Mouse (Mus musculus): ENCODE measurements at regions not wholly inside any gene's neighbourhood (a gene's known extent, or its start where the extent isn't known, plus 50 kb on each side); places are given as distances from the start of the nearest gene placed in this dataset.

DNA sequence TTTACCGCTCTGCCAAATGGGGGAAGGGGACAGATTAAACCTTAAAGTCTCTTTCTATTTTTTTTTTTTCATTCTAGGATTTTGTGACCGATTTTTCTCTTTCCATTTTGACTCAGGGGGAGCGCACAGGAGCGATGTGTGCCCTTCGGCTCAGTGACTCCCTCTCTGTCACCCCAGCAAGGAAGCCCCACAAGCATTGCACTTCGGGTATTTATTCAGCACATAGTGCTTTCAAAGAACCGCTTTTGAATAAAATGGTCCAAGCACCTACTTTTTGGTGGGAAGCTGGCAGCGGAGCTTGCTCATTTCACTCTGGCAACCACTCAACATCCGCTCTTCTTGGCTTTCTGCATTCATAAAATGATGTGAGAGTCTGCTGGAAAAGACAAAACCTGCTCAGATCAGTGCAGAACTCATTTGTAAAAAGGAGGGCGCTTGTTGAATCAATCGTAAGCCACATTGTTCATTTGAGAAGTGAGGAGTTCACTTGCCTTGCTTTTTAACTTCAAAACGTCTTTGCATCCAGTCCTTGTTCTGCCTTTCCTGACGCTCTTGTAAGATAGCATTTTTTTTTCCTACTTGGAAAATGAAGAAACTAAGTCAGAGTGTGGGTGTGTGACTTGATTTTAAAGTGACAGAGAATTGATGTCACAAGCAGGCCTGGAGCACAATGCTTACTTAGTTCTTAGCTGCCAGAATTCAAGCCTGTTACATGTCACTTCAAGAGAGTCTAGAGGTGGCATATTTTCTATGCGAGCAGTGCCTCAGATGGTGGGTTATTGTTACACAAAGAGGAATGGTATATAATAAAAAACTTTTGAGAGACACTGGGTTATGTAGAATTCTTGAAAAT is 347.1 kb upstream of the Slc24a5 start:
- Histone ChIP-seq H3K79me2 (ENCODE audit: control insufficient read depth, insufficient read depth, low read length, poor library complexity) (no peaks in the 10 kb centered on the region), H3K27me3 (ENCODE audit: control insufficient read depth in 1 of 2, insufficient read depth in 2 of 2, low read length in 2 of 2) (no peaks in the 10 kb centered on the region), H3K4me3 (ENCODE audit: control insufficient read depth in 1 of 2, insufficient read depth in 1 of 2, low read depth in 2 of 2, low read length in 2 of 2) (no peak overlapping the region), H3K9ac (ENCODE audit: control insufficient read depth, low read depth, low read length, poor library complexity, severe bottlenecking) (no peak overlapping the region), H3K9me3 (replicated peaks; ENCODE audit: insufficient read depth, low read length) (no peaks in the 10 kb centered on the region), H3K4me1 (ENCODE audit: control insufficient read depth in 1 of 2, insufficient read depth in 2 of 2, low read length in 2 of 2) (no peaks in the 10 kb centered on the region), H3K27ac (ENCODE audit: control insufficient read depth, low read depth, low read length) (no peak overlapping the region), H3K36me3 (ENCODE audit: control insufficient read depth in 1 of 2, insufficient read depth in 2 of 2, low read length in 2 of 2) (no peaks in the 10 kb centered on the region)
- no peak for TF ChIP-seq MYB (IDR thresholded peaks at IDR 0.05; ENCODE audit: low read depth, low read length)
- TF ChIP-seq JUND (IDR thresholded peaks at IDR 0.05; ENCODE audit: low read depth, low read length): no peak
- no peak for TF ChIP-seq RCOR1 (IDR thresholded peaks at IDR 0.05; ENCODE audit: low read depth, low read length)
- TF ChIP-seq TBP (IDR thresholded peaks at IDR 0.05; ENCODE audit: low read depth, low read length): no peak
- TF ChIP-seq MAZ (IDR thresholded peaks at IDR 0.05; ENCODE audit: low read depth, low read length): no peak
- no peak for TF ChIP-seq TAL1 (IDR thresholded peaks at IDR 0.05; ENCODE audit: low read length)
- no peak for TF ChIP-seq CHD2 (IDR thresholded peaks at IDR 0.05; ENCODE audit: low read length)
- no peak for DNase-seq (ENCODE audit: low read depth, low spot score)

GRCm38 (mm10) chr2:124724171-124724570 is 343.8 kb upstream of the Slc24a5 start:
- no peaks in the 10 kb centered on the region for H3K79me2 ChIP-seq (ENCODE audit: control insufficient read depth, insufficient read depth, low read length, poor library complexity)
- DNase-seq (ENCODE audit: low read depth, low spot score): no peak
- H3K36me3 ChIP-seq (ENCODE audit: control insufficient read depth in 1 of 2, insufficient read depth in 2 of 2, low read length in 2 of 2): no peaks in the 10 kb centered on the region
- H3K27me3 ChIP-seq (ENCODE audit: control insufficient read depth in 1 of 2, insufficient read depth in 2 of 2, low read length in 2 of 2): no peaks in the 10 kb centered on the region
- H3K9ac ChIP-seq (ENCODE audit: control insufficient read depth, low read depth, low read length, poor library complexity, severe bottlenecking): no peak overlapping the region
- H3K9me3 ChIP-seq (replicated peaks; ENCODE audit: insufficient read depth, low read length): no peaks in the 10 kb centered on the region
- TF ChIP-seq SIN3A (IDR thresholded peaks at IDR 0.05; ENCODE audit: low read length) (no peak), RAD21 (IDR thresholded peaks at IDR 0.05; ENCODE audit: low read depth, low read length) (no peak), E2F4 (IDR thresholded peaks at IDR 0.05; ENCODE audit: borderline replicate concordance, low read depth, low read length) (no peak), KAT2A (conservative IDR thresholded peaks at IDR 0.05; ENCODE audit: low read depth, low read length) (no peak), ELF1 (IDR thresholded peaks at IDR 0.05; ENCODE audit: low read depth, low read length) (no peak), ZNF384 (IDR thresholded peaks at IDR 0.05; ENCODE audit: low read depth, low read length) (no peak), GABPA (IDR thresholded peaks at IDR 0.05; ENCODE audit: low read depth, low read length) (no peak)
- no peak overlapping the region for H3K27ac ChIP-seq (ENCODE audit: control insufficient read depth, low read depth, low read length)
- H3K4me3 ChIP-seq (ENCODE audit: control insufficient read depth in 1 of 2, insufficient read depth in 1 of 2, low read depth in 2 of 2, low read length in 2 of 2): no peak overlapping the region
- H3K4me1 ChIP-seq (ENCODE audit: control insufficient read depth in 1 of 2, insufficient read depth in 2 of 2, low read length in 2 of 2): no peaks in the 10 kb centered on the region
